Mouse (Mus musculus) erythroblast, embryonic 14.5 days (primary cell): ENCODE data around the gene Sclt1. TPM values are rescaled to one million over a fixed set of nuclear protein-coding genes. Genes with fewer than 3 reads are reported as not detected.

Experiments used
- H3K27me3 ChIP-seq: 2 replicates; pipeline ENCODE4 v1.6.1; 2012; ENCODE audit warnings: inconsistent platforms; ENCODE audit not compliant: control insufficient read depth
- H3K36me3 ChIP-seq: 2 replicates; pipeline ENCODE4 v1.6.1; 2012; ENCODE audit warnings: mild to moderate bottlenecking, inconsistent platforms; ENCODE audit not compliant: control insufficient read depth
- H3K4me1 ChIP-seq: 2 replicates; pipeline ENCODE4 v1.6.1; 2012; ENCODE audit warnings: inconsistent platforms; ENCODE audit not compliant: control insufficient read depth
- H3K4me3 ChIP-seq: replicated peaks from 2 replicates; pipeline ENCODE3; 2012; ENCODE audit warnings: moderate library complexity, mild to moderate bottlenecking, inconsistent platforms
- H3K9me3 ChIP-seq: 2 replicates; pipeline ENCODE4 v1.6.1; 2012; ENCODE audit warnings: low read length, inconsistent platforms, mixed read lengths; ENCODE audit not compliant: control insufficient read depth
- GATA1 ChIP-seq: IDR thresholded peaks from 2 replicates; pipeline ENCODE4 v1.6.1; 2012; ENCODE audit warnings: low read length, inconsistent platforms, mixed read lengths
- TAL1 ChIP-seq: IDR thresholded peaks from 3 replicates; pipeline ENCODE4 v1.6.1; 2012; ENCODE audit warnings: low read length, inconsistent platforms, mixed read lengths
- polyA plus RNA-seq: library from polyadenylated mRNA; stranded (reverse); fragments of >175 nt; gene quantifications from 2 replicates; pipeline ENCODE4 v1.2.3, GENCODE M21; 2012

The Sclt1 gene
- polyA plus RNA-seq, 1 experiment: 0.47 TPM

GRCm38 (mm10) chr3:41581436-41581835, 160.9 kb downstream of the Sclt1 start:
- H3K4me1 ChIP-seq: peaks cover 13% of the 10 kb centered on the region

GRCm38 (mm10) chr3:41580401-41581323, 161.7 kb downstream of the Sclt1 start:
- peaks cover 12% of the 10 kb centered on the region for H3K4me1 ChIP-seq
- no peak for TF ChIP-seq TAL1
- no peaks in the 10 kb centered on the region for H3K9me3 ChIP-seq
- H3K4me3 ChIP-seq: no peak overlapping the region
- H3K27me3 ChIP-seq: no peaks in the 10 kb centered on the region
- peaks cover 65% of the 10 kb centered on the region for H3K36me3 ChIP-seq

More at GRCm38 (mm10) chr3:41581436-41581835, 160.9 kb downstream of the Sclt1 start:
- no peaks in the 10 kb centered on the region for H3K9me3 ChIP-seq
- H3K36me3 ChIP-seq: peaks cover 60% of the 10 kb centered on the region
- no peak overlapping the region for H3K4me3 ChIP-seq
- TF ChIP-seq GATA1 (no peak), TAL1 (no peak)
- no peaks in the 10 kb centered on the region for H3K27me3 ChIP-seq

DNA sequence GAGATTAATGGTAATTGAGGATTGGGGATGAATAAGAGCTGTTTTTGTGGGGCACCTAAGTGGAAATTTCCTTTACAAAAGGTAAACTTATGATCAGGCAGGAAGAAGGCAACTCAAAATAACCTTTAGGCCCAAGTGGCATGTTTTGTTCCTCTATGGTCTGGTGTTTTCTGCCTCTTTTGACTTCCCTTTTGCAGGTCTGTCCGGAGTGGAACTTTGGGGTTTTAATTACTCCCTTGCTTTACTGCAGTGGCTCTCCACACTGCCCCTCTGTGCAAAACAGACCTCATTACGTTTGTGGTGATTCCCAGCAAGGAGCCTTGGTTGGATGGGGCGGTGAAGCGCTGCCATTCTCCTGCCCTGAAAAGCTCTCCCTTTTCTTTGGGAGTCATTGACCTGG, 162.4 kb downstream of the Sclt1 start:
- Histone ChIP-seq H3K27me3 (no peaks in the 10 kb centered on the region), H3K36me3 (peaks cover 58% of the 10 kb centered on the region), H3K4me3 (no peak overlapping the region), H3K4me1 (peaks cover 10% of the 10 kb centered on the region), H3K9me3 (no peaks in the 10 kb centered on the region)
- no peak for TF ChIP-seq GATA1
- TF ChIP-seq TAL1: no peak

GRCm38 (mm10) chr3:41577240-41577639, 165.1 kb downstream of the Sclt1 start:
- Histone ChIP-seq H3K27me3 (no peaks in the 10 kb centered on the region), H3K4me3 (no peak overlapping the region), H3K4me1 (peaks cover 9% of the 10 kb centered on the region), H3K9me3 (no peaks in the 10 kb centered on the region), H3K36me3 (peaks cover 35% of the 10 kb centered on the region)
- no peak for TF ChIP-seq GATA1
- no peak for TF ChIP-seq TAL1

Other genes with a start within 250 kb of the Sclt1 start
- 0.45 and 0.53 TPM in 2 replicates for gene Jade1, start 186.8 kb downstream of the Sclt1 start, polyA plus RNA-seq
- 0.06 and 0.22 TPM in 2 replicates for gene D3Ertd751e, start 97 bp upstream of the Sclt1 start, polyA plus RNA-seq